Mouse (Mus musculus): ENCODE data around the gene Ccnb1. TPM values are rescaled to one million over a fixed set of nuclear protein-coding genes. Genes with fewer than 3 reads are reported as not detected.
"Not testable (repeated sequence)": the region's sequence is repeated elsewhere in the genome, so short reads cannot be mapped to it uniquely, and the experiment has no call there.

The Ccnb1 gene
- polyA plus RNA-seq, 1 experiment from 2014 or later: 159 TPM

DNA sequence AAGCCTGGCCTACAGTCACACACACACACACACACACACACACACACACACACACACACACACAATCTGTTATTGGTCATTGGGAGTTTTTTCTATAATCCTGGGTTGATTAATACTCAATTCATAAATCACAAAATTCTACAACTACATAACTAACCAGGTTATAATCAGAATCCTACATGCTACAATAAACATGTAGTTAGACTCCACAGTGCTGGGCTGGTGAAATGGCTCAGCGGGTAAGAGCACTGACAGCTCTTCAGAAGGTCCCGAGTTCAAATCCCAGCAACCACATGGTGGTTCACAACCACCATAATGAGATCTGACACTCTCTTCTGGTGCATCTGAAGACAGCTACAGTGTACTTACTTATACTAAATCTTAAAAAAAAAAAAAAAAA, 53.6 kb downstream of the Ccnb1 start:
- Histone ChIP-seq H3K9me3 (replicated peaks) (no peaks in the 10 kb centered on the region), H3K4me1 (replicated peaks) (peaks cover 16% of the 10 kb centered on the region), H3K9ac (no peak overlapping the region), H3K27ac (no peak overlapping the region), H3K4me2 (no peak overlapping the region), H3K27me3 (no peaks in the 10 kb centered on the region), H3K36me3 (peaks cover 29% of the 10 kb centered on the region; the same call in 1 of the 2 replicates), H3K4me3 (no peak overlapping the region)
- no peak for ATAC-seq (replicated peaks; ENCODE audit: insufficient number of reproducible peaks, insufficient read depth, low FRiP score, low read depth)
- WGBS: 92% methylated on average over 2 of the region's 2 CpGs

DNA sequence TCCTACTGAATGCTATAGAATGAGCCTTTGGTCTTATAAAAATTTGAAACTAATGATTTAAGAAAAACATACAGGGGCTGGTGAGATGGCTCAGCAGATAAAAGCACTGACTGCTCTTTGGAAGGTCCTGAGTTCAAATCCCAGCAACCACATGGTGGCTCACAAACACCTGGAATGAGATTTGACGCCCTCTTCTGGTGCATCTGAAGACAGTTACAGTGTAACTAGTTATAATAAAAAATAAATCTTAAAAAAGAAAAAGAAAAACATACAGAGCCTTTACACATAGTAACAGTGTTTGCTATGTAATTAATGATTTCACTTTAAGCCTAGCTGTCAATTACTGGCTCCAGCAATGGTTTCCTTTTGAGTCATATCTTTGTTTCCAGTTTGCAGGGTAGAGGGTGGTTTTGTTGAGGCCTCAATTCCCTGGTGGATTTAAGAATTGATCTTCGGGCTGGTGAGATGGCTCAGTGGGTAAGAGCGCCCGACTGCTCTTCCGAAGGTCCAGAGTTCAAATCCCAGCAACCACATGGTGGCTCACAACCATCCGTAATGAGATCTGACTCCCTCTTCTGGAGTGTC, 54.8 kb downstream of the Ccnb1 start:
- 81% methylated on average over 6 of the region's 6 CpGs for WGBS
- H3K9ac ChIP-seq: not testable (repeated sequence)

DNA sequence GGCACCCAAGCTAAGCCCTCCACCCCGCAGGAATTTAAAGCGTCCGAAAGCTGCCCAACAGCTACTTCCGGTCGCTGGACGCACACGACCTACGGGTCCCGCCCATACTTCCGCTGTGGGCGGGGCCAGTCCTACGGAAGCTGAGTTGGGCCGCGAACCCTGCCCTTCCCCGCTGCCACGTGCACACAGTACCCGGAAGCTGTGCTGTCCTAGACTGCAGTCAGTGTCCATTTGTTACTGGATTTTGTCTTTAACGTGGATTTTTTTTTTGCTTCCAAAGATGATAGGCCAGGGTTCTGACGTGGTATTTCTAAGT, 55.6 kb downstream of the Ccnb1 start, which contains the start of gene Cdk7:
Gene Cdk7, minus strand, starts transcription at position 79 of the 316 bp plus-strand sequence.
- Histone ChIP-seq H3K27ac (peak within 1 kb of the TSS; percentile 94), H3K4me1 (replicated peaks) (peaks cover 23% of the 10 kb centered on the region), H3K4me2 (peak within 1 kb of the TSS; percentile 71), H3K9ac (peak within 1 kb of the TSS; percentile 81), H3K36me3 (peaks cover 24% of the 10 kb centered on the region), H3K4me3 (peak within 1 kb of the TSS; percentile 73), H3K9me3 (replicated peaks) (no peaks in the 10 kb centered on the region), H3K27me3 (no peaks in the 10 kb centered on the region)
- peak; percentile 96 for ATAC-seq (replicated peaks; ENCODE audit: insufficient number of reproducible peaks, insufficient read depth, low FRiP score, low read depth)
- WGBS: 0% methylated on average over 19 of the region's 19 CpGs

More for the DNA sequence above, 54.8 kb downstream of the Ccnb1 start:
- peaks cover 20% of the 10 kb centered on the region for H3K4me1 ChIP-seq (replicated peaks)
- ATAC-seq (replicated peaks; ENCODE audit: insufficient number of reproducible peaks, insufficient read depth, low FRiP score, low read depth); H3K9me3 ChIP-seq (replicated peaks); H3K27me3 ChIP-seq: not testable (repeated sequence)
- H3K4me3 ChIP-seq: peak overlapping the region; percentile 73; the same call in 1 of the 2 replicates
- H3K27ac ChIP-seq: peak overlapping the region; percentile 94; the same call in 1 of the 2 replicates
- H3K4me2 ChIP-seq: peak overlapping the region; percentile 71
- H3K36me3 ChIP-seq: peaks cover 29% of the 10 kb centered on the region

DNA sequence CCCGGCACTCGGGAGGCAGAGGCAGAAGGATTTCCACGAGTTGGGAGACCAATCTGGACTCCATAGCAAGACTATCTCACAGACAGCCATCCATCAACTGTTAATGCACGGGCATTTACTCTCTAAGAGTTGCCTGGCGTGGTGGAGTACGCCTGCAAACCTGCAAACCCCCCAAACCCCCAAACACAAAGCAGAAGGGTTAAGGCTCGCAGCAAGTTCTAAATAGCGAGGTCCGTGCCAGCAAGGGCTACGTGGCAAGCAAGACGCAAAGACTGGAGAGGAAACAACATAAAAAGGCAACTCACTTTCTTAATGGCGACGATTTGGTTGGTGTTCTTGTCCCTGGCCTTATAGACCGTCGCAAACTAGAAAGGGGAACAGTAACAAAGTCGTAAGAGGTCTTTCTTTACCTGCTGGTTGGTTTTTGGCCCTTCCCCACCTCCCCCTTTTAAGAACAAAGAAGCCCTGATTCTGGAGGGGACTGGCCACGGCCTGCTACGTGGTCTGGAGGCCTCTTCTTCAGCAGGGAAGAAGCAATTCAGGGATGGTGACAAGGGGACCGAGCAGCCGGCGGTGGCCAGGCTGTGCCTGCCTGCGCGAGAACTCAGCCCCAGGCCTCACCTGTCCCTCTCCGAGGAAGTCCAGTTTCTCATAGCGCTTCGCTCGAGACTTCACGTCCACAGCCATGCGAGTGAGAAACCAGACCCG, 56.1 kb downstream of the Ccnb1 start:
- H3K27ac ChIP-seq: peak overlapping the region; percentile 94
- ATAC-seq (replicated peaks; ENCODE audit: insufficient number of reproducible peaks, insufficient read depth, low FRiP score, low read depth): no peak
- H3K36me3 ChIP-seq: peaks cover 21% of the 10 kb centered on the region
- no peaks in the 10 kb centered on the region for H3K27me3 ChIP-seq
- WGBS: under 1% methylated on average over 30 of the region's 30 CpGs
- peak overlapping the region; percentile 68 for H3K4me2 ChIP-seq
- no peaks in the 10 kb centered on the region for H3K9me3 ChIP-seq (replicated peaks)
- H3K4me1 ChIP-seq (replicated peaks): peaks cover 25% of the 10 kb centered on the region
- peak overlapping the region; percentile 81 for H3K9ac ChIP-seq
- H3K4me3 ChIP-seq: peak overlapping the region; percentile 73

Other genes starting within 250 kb of the Ccnb1 start
- gene Ocln, start 233.9 kb downstream of the Ccnb1 start, polyA plus RNA-seq (2015; fragmentation: Nextera tagmentation; extraction: Ambion mirVana): 2.2 and 3.8 TPM in 2 replicates
- 1.6 and 3.6 TPM in 2 replicates for gene Marveld2, start 169.6 kb downstream of the Ccnb1 start, polyA plus RNA-seq (2015; fragmentation: Nextera tagmentation; extraction: Ambion mirVana)
- gene Ak6, start 135.6 kb downstream of the Ccnb1 start, polyA plus RNA-seq (2015; fragmentation: Nextera tagmentation; extraction: Ambion mirVana): 215 and 218 TPM in 2 replicates
- 18.4 and 21.6 TPM in 2 replicates for gene Rad17, start 135.5 kb downstream of the Ccnb1 start, polyA plus RNA-seq (2015; fragmentation: Nextera tagmentation; extraction: Ambion mirVana)
- 9.3 and 9.5 TPM in 2 replicates for gene Taf9, start 135.0 kb downstream of the Ccnb1 start, polyA plus RNA-seq (2015; fragmentation: Nextera tagmentation; extraction: Ambion mirVana)
- gene Ccdc125, start 116.9 kb downstream of the Ccnb1 start, polyA plus RNA-seq (2015; fragmentation: Nextera tagmentation; extraction: Ambion mirVana): 2.6 and 4.1 TPM in 2 replicates
- 61.8 and 65.4 TPM in 2 replicates for gene Cdk7, start 55.6 kb downstream of the Ccnb1 start, polyA plus RNA-seq (2015; fragmentation: Nextera tagmentation; extraction: Ambion mirVana)
- gene Mrps36, start 41.9 kb downstream of the Ccnb1 start, polyA plus RNA-seq (2015; fragmentation: Nextera tagmentation; extraction: Ambion mirVana): 211 and 283 TPM in 2 replicates
- 14.0 and 15.6 TPM in 2 replicates for gene Cenph, start 10.7 kb downstream of the Ccnb1 start, polyA plus RNA-seq (2015; fragmentation: Nextera tagmentation; extraction: Ambion mirVana)
- gene Slc30a5, start 46.9 kb upstream of the Ccnb1 start, polyA plus RNA-seq (2015; fragmentation: Nextera tagmentation; extraction: Ambion mirVana): 31.4 and 39.7 TPM in 2 replicates

Data from heart, embryonic 15.5 days (tissue).